Mouse (Mus musculus) kidney, embryonic 14.5 days (tissue): ENCODE measurements around the gene Ankrd12. TPM values are rescaled to one million over a fixed set of nuclear protein-coding genes. Genes with fewer than 3 reads are reported as not detected.

ENCODE experiments used
- ATAC-seq: fragments of 200-750 bp; cut with Nextera tagmentation; 2 replicates; pipeline ENCODE4 v1.8.0; 2017; ENCODE audit warnings: moderate number of reproducible peaks, mild to moderate bottlenecking, moderate TSS enrichment, moderate library complexity; ENCODE audit not compliant: low FRiP score, low TSS enrichment
- H3K27ac ChIP-seq: fragments of 300-500 bp; sonication (generic); 2 replicates; pipeline ENCODE4 v1.5.1; 2014; ENCODE audit warnings: low read depth, mild to moderate bottlenecking, low read length, moderate library complexity, mixed read lengths
- H3K27me3 ChIP-seq: fragments of 300-500 bp; sonication (generic); 2 replicates; pipeline ENCODE4 v1.6.1; 2014; ENCODE audit warnings: mild to moderate bottlenecking, low read length; ENCODE audit not compliant: control insufficient read depth, insufficient read depth
- H3K36me3 ChIP-seq: fragments of 300-500 bp; sonication (generic); 2 replicates; pipeline ENCODE4 v1.6.1; 2014; ENCODE audit warnings: low read length, mixed read lengths; ENCODE audit not compliant: control insufficient read depth, insufficient read depth
- H3K4me1 ChIP-seq: fragments of 300-500 bp; sonication (generic); 2 replicates; pipeline ENCODE4 v1.6.1; 2014; ENCODE audit warnings: low read length, mixed read lengths; ENCODE audit not compliant: control insufficient read depth, insufficient read depth
- H3K4me2 ChIP-seq: fragments of 300-500 bp; sonication (generic); replicated peaks from 2 replicates; pipeline ENCODE4 v1.6.1; 2014; ENCODE audit warnings: low read depth, mild to moderate bottlenecking, low read length
- H3K4me3 ChIP-seq: fragments of 300-500 bp; sonication (generic); 2 replicates; pipeline ENCODE4 v1.5.1; 2014; ENCODE audit warnings: mild to moderate bottlenecking, low read length
- H3K9ac ChIP-seq: fragments of 300-500 bp; sonication (generic); 2 replicates; pipeline ENCODE4 v1.6.1; 2014; ENCODE audit warnings: low read depth, mild to moderate bottlenecking, low read length, moderate library complexity
- H3K9me3 ChIP-seq: fragments of 300-500 bp; sonication (generic); 2 replicates; pipeline ENCODE4 v1.6.1; 2016; ENCODE audit warnings: low read length; ENCODE audit not compliant: control insufficient read depth
- WGBS: fragments of 180-500 bp; shearing (Covaris S2); extraction: QIAGEN DNeasy Blood & Tissue Kit; methylation state at CpG from one replicate; pipeline ENCODE4 v1.1.7; 2014; 5-methylcytosine and 5-hydroxymethylcytosine counted together
- polyA plus RNA-seq: library from polyadenylated mRNA; unstranded; fragments of >200 nt; fragmentation: Nextera tagmentation; extraction: Ambion mirVana; gene quantifications from 2 replicates; pipeline ENCODE4 v1.2.1, GENCODE M21; 2014

Gene Ankrd12
- 20.4 and 21.3 TPM in 2 replicates for polyA plus RNA-seq

GRCm38 (mm10) chr17:66076934-66077333 lies at the start of gene Ankrd12:
Ankrd12 (minus strand) TSS chr17:66077089.
- H3K4me3 ChIP-seq = peak within 1 kb of the TSS; percentile 92
- no peaks in the 10 kb centered on the region for H3K27me3 ChIP-seq
- H3K27ac ChIP-seq = peak within 1 kb of the TSS; percentile 86
- peak within 1 kb of the TSS; percentile 84 for H3K4me2 ChIP-seq
- peaks cover 27% of the 10 kb centered on the region for H3K36me3 ChIP-seq
- under 1% methylated on average over 45 of the region's 53 CpGs for WGBS
- peak; percentile 98 for ATAC-seq
- peak within 1 kb of the TSS; percentile 85 for H3K9ac ChIP-seq
- no peaks in the 10 kb centered on the region for H3K9me3 ChIP-seq
- H3K4me1 ChIP-seq = peaks cover 6% of the 10 kb centered on the region; the same call in 1 of the 2 replicates

GRCm38 (mm10) chr17:66125211-66125610 lies 48.3 kb upstream of the Ankrd12 start:
- H3K4me3 ChIP-seq = no peak overlapping the region; the same call in 1 of the 2 replicates
- peaks cover 27% of the 10 kb centered on the region for H3K36me3 ChIP-seq
- peaks cover 16% of the 10 kb centered on the region for H3K4me1 ChIP-seq
- ATAC-seq = no peak
- WGBS = 69% methylated on average over 5 of the region's 5 CpGs
- H3K27me3 ChIP-seq = no peaks in the 10 kb centered on the region
- H3K4me2 ChIP-seq = no peak overlapping the region
- H3K9ac ChIP-seq = no peak overlapping the region
- no peak overlapping the region for H3K27ac ChIP-seq
- H3K9me3 ChIP-seq = no peaks in the 10 kb centered on the region

GRCm38 (mm10) chr17:66123816-66124610 lies 47.1 kb upstream of the Ankrd12 start:
- Histone ChIP-seq H3K27me3 (no peaks in the 10 kb centered on the region), H3K36me3 (peaks cover 28% of the 10 kb centered on the region), H3K4me1 (peaks cover 16% of the 10 kb centered on the region), H3K9ac (peak overlapping the region; percentile 78), H3K9me3 (no peaks in the 10 kb centered on the region), H3K4me2 (peak overlapping the region; percentile 85), H3K27ac (peak overlapping the region; percentile 91), H3K4me3 (peak overlapping the region; percentile 83)
- 1% methylated on average over 20 of the region's 20 CpGs for WGBS
- peak; percentile 56; the same call in 1 of the 2 replicates for ATAC-seq

GRCm38 (mm10) chr17:66123066-66123815 lies 46.4 kb upstream of the Ankrd12 start, which contains the start of gene Ddx11:
Ddx11 (plus strand) TSS chr17:66123520.
- Histone ChIP-seq H3K4me3 (peak within 1 kb of the TSS; percentile 83), H3K27ac (peak within 1 kb of the TSS; percentile 91), H3K9ac (peak within 1 kb of the TSS; percentile 78), H3K4me1 (peaks cover 16% of the 10 kb centered on the region), H3K4me2 (peak within 1 kb of the TSS; percentile 85), H3K9me3 (no peaks in the 10 kb centered on the region), H3K27me3 (no peaks in the 10 kb centered on the region), H3K36me3 (peaks cover 33% of the 10 kb centered on the region)
- peak; percentile 88 for ATAC-seq
- 6% methylated on average over 45 of the region's 45 CpGs for WGBS

- H3K27ac ChIP-seq = no peak overlapping the region
- WGBS = 75% methylated on average over 1 of the region's 1 CpGs
- no peak for ATAC-seq
- no peak overlapping the region for H3K4me3 ChIP-seq
- H3K9ac ChIP-seq = no peak overlapping the region
- peaks cover 16% of the 10 kb centered on the region for H3K4me1 ChIP-seq
- H3K36me3 ChIP-seq = peaks cover 42% of the 10 kb centered on the region
- H3K9me3 ChIP-seq = no peaks in the 10 kb centered on the region
- H3K4me2 ChIP-seq = no peak overlapping the region
- no peaks in the 10 kb centered on the region for H3K27me3 ChIP-seq
These were observed 43.8 kb upstream of the Ankrd12 start for GRCm38 (mm10) chr17:66120701-66121100.

GRCm38 (mm10) chr17:66118991-66119390 lies 42.1 kb upstream of the Ankrd12 start:
- Histone ChIP-seq H3K9me3 (no peaks in the 10 kb centered on the region), H3K4me2 (no peak overlapping the region), H3K27ac (no peak overlapping the region), H3K36me3 (peaks cover 56% of the 10 kb centered on the region), H3K9ac (no peak overlapping the region), H3K4me3 (no peak overlapping the region), H3K27me3 (no peaks in the 10 kb centered on the region), H3K4me1 (peaks cover under 1% of the 10 kb centered on the region; the same call in 1 of the 2 replicates)
- ATAC-seq = no peak
- 89% methylated on average over 8 of the region's 8 CpGs for WGBS

- WGBS = 38% methylated on average over 4 of the region's 4 CpGs
- no peak for ATAC-seq
- H3K27ac ChIP-seq = no peak overlapping the region
These were observed 35.3 kb upstream of the Ankrd12 start for GRCm38 (mm10) chr17:66112166-66112565.

GRCm38 (mm10) chr17:66111402-66111959 lies 34.6 kb upstream of the Ankrd12 start, which contains the start of gene Washc1:
Washc1 (plus strand) TSS chr17:66111545.
- peak; percentile 98 for ATAC-seq
- WGBS = under 1% methylated on average over 38 of the region's 41 CpGs

More at GRCm38 (mm10) chr17:66112166-66112565, 35.3 kb upstream of the Ankrd12 start:
- peak overlapping the region; percentile 85 for H3K4me3 ChIP-seq
- no peaks in the 10 kb centered on the region for H3K27me3 ChIP-seq
- peaks cover 33% of the 10 kb centered on the region for H3K36me3 ChIP-seq
- peak overlapping the region; percentile 60 for H3K4me2 ChIP-seq
- H3K9me3 ChIP-seq = no peaks in the 10 kb centered on the region
- H3K4me1 ChIP-seq = peaks cover 14% of the 10 kb centered on the region
- H3K9ac ChIP-seq = peak overlapping the region; percentile 83; the same call in 1 of the 2 replicates

More at GRCm38 (mm10) chr17:66111402-66111959, 34.6 kb upstream of the Ankrd12 start, which contains the start of gene Washc1:
- peak within 1 kb of the TSS; percentile 70 for H3K27ac ChIP-seq
- peak within 1 kb of the TSS; percentile 85 for H3K4me3 ChIP-seq
- H3K27me3 ChIP-seq = no peaks in the 10 kb centered on the region
- no peaks in the 10 kb centered on the region for H3K9me3 ChIP-seq
- peak within 1 kb of the TSS; percentile 60 for H3K4me2 ChIP-seq
- H3K36me3 ChIP-seq = peaks cover 26% of the 10 kb centered on the region
- H3K4me1 ChIP-seq = peaks cover 14% of the 10 kb centered on the region
- H3K9ac ChIP-seq = peak within 1 kb of the TSS; percentile 83
